Mouse (Mus musculus) kidney, postnatal 36 days (tissue): Measurements from ENCODE around the gene Syne4.
A peak's percentile ranks its signal among the peaks of the same experiment; 100 is the strongest.

Experiments used
- DNase-seq, 2 experiments: peaks; one replicate each; pipeline ENCODE4 v3.0.0; 2021 to 2022; ENCODE audit warnings: mixed read lengths in 2 of 2

Syne4 gene

DNA sequence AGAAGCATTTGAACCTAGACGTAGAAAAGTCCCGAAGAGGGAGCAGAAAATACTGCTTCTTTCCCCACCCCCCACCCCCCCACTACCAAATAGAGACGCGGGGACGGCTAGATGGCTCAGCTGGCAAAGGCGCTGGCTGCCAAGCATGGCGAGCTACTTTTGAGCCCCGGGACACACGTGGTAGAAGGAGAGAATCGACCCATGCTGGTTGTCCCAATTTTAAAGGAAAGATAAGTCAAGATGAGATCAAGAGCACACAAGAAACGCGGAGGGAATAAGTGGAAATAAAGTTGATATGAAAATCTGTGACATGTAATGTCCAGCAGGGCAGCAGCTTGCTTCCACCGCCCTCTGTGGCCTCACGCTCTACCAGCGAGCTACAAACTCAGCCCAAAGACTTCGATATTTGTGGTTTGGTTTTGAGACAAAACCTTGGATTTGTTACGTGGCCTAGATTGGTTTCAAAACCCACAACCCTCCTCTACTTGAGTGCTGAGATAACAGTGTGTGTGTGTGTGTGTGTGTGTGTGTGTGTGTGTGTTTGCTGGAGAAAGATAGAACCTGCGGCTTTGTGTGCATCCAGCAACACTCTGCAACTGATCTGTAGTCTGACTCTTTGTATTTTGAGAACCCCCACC is 18.1 kb downstream of the Syne4 start:
- DNase-seq: no peak

DNA sequence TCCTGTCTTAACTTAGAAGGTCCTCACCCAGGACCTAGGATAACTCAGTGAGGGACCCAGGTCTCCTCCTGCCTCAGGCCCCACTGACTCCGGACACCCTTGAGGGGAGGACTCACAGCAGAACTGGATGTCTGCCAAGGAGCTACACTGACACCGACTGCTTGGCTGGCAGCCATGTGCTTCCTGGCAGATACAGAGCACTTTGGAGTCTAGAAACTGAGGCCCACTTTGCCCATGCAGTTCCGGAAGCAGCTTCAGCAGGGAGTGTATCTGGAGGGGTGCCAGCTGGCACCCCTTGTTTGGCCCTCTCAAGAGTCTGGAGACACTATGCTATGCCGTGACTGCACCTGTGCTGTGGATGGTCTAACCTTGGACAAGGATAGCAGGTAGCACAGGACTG is 18.8 kb downstream of the Syne4 start:
- peak; percentile 92 to 93 for DNase-seq

DNA sequence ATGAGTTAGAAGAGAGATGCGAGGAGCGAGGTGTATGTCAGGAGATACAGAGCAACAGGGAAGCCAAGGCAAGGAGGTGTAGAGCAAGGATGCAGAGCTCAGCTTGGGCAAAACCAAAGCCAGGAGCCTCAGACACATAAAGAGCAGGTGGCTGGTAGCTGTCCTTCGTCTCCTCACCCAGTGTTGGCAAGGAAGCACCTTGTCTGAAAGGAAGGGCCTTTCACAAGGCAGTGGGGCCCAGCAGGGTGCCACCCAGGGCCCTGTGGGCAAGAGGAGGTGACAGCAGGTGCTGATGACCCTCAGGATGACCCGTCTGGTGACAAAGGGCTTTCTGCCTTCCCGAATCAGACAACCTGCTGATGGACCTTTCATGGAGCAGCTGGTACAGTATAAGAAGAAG is 20.0 kb downstream of the Syne4 start:
- no peak for DNase-seq

DNA sequence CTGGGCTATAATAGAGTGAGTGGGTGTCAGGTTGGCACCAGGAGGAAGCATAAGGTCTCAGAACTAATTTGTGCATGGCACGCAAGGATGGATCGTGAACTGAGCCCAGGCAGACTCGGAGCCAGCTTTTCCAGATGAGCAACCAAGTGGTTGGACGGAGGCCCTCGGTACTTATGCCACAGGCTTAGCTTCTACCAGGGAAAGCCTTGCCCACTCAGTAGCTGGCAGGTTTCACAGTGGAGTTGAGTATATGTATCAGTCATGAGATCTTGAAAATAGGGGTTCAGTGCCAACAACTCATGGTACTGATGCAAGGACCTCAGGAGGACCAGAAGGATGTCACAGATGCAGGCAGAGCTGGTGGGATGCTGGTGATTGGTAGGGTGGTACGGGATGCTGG is 21.1 kb downstream of the Syne4 start:
- no peak for DNase-seq

DNA sequence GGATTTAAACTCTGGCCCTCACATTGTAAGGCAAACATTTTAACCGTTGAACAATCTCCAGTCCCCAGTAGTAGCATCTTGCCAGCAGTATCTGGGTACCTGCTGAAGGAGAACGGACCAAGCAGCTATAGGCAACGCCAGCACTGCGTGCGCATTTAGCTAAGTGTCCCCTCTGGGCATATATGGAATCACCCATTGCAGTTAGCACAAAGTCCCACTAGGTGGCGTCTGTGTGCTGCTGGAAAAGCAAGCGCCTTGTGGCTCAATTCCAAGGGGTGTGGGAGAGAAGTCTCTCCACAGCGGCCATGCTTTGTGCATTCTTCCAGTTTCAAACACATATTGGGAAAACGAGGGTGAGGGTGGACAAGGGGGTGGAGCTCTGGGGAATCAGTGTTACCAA is 21.8 kb downstream of the Syne4 start:
- peak; percentile 84 to 91 for DNase-seq

DNA sequence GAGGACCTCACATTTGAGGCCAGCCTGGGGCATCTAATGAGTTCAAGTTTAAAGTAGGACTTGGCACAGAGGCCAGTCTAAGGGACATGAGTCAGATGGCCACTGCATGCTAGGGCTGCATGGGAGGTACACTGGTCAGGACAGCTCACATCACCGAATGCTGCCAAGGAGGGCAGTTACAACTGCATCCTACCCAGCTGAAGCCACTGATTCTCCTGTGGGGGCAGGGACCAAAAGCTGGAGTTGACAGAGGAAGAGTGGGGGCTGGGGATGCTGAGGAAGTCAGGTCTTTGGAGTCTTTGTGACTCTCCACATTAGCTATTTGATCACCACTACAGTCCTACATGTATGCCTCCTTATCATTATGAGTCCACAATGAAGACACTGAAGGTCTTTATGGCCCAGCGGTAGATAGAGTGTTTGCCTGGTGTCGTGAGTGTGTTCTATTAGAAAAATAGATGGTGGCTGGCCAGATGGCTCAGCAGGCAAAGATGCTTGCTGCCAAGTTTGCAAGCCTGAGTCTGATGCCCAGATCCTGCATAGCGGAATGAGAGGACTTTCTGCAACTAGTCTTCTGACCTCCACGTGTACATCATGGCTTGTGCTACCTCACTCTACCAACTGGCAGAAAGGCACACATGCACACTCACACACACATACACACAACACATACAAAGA is 25.0 kb downstream of the Syne4 start:
- no peak for DNase-seq

DNA sequence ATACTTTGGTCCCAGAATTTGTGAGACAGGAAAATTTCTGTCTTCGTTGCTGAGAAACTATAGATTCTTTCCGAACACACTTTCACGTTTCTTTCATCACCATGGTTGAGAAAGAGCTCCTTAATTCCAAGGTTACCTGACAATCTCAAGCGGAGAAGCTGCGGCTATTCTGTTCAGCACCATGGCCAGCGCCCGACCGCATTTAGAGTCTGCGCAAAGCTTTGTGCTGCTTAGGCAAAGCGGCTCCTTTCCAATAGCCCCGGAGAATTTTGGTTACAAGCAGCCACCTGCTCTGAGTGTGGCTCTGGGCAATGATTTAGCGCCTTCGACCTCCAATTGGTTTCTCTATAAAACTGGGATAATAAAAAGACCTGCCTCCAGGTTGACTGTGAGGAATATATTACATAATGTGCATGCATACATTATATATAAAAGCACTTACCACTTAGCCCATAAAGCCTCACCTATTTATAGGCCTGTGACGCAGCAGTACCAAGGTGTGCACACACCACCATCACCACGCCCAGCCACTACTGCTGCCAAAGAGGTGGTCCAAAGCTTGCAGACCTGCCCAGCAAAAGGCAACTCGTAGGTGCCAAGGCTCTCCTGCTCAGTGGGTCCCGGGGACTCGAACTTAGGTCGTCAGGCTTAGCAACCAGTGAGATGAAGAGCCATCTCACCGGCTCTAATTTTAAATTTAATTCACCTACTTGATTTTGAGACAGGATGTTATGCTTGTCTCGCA is 32.2 kb downstream of the Syne4 start:
- peak; percentile 65 to 92 for DNase-seq

DNA sequence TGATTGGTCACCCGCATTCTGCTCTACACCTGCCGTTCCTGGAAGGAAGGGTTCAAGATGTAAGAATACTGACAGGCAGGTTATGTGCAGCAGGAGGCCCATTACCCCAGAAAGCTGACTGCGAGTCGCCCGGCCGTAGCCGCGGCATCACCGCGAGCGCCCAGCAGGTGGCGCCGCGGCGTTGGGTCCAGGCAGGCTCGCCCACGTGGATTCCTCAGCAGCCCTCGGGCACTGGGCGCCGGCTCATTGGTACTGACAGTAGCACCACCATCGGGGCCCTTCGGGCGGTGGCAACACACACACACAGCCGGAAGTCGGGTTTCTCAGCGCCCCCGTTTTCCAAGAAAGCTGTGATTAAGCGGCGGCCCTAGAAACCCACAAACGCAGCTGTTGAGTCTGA is 33.2 kb downstream of the Syne4 start:
- peak; percentile 55 to 82 for DNase-seq

DNA sequence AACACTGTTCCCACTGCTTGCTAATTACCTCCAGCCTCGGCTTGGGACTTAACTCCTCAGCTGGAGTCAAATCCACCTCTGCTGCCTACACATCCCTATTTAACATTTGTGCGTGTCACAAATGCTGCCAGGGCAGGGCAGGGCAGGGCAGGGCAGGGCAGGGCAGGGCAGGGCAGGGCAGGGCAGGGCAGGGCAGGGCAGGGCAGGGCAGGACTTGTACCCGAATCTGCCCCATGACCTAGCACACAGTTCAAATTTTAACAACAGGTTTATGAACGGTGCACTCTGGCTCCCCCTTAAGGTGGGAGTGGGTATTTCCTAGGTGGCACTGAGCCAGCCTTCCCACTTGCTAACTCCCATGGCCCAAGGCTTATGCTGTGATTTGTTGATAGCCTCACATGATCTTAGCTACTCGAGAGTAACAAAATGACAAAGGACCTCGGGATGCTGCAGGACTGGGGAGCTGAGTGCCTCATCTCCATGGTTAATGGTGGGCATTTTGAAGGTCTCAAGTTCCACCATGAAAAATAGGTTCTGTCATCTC is 38.7 kb downstream of the Syne4 start:
- DNase-seq: peak; percentile 80 to 81

DNA sequence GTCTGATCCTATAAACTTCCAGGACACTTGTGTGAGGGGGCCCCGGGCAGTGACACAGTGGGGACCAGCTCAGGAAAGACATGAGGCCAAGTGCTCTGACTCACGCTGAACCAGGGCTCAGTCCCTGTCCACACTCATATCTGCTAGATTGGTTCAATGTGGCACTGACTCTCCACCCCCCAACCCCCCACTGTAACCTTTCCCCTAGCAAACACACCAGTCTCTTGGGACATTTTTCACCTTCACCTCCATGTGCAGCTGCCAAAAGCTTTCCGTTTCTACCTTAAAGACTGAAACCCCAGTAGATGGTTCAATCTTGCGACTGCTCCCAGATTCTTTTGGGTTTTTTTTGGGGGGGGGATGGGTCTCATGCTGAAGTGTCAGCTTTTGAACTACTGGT is 39.5 kb downstream of the Syne4 start:
- DNase-seq: no peak

DNA sequence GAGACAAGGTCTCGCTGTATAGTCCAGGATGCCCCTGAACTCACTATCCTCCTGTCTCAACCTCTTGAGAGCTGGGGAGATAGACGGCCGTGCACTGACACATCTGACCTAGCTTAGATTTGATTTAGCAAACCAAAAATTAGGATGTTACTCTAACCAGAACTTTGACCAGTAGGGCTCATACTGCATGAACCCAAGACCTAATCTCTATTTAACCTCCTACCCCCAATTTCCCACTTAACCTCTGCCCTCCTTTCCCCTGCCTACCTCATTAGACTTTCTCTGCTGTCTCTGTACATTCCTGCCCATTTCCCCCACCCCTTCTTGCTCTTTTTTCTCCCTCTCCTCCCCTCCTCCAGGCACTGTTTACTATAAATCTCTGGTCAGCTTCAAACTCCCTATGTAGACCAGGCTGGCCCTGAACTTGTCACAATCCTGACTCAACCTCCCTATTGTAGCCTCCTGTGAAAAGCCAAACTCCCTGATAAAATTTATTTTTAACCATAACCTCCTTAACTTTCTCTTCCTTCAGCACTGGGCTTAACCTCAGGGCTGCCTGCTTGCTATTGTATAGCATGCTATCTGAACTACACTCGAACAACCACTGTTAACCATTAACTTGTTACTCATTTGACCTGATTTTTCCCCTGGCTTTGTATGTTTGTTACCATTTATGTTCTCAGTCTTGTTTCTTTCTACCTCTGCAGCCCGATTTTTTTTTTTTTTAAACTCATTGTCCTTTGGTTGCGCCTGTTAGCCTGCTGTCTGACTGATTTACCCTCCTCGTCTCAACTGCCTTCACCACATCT is 44.0 kb downstream of the Syne4 start:
- DNase-seq: peak in 1 of 2 experiments; percentile 59

DNA sequence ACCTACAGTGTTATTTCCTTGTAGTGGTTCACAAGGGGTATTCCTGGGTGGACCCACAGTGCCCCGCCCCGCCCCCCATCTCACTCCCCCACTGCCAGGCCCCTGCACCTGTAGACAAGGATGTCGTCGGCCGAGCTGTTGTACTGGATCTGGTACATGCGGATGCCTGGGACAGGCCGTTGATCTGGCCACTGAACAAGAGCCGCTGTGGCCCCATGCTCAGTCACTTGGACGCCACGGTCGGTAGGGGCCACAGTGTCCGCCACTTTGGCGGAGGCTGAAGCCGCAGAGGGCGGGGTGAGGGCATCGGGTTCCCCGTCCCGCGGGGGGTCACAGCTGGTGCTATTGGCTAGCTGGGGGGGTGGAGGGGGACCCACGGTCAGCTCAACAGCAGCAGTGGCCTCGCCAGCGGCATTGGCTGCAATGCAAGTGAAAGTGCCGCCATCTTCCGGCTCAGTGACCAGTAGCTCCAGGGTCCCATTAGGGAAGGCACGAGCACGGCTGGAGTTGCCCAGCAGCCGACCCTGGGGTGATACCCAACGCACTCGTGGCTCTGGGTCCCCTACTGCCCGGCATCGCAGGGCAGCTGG is 44.8 kb downstream of the Syne4 start:
- peak; percentile 39 to 51 for DNase-seq

DNA sequence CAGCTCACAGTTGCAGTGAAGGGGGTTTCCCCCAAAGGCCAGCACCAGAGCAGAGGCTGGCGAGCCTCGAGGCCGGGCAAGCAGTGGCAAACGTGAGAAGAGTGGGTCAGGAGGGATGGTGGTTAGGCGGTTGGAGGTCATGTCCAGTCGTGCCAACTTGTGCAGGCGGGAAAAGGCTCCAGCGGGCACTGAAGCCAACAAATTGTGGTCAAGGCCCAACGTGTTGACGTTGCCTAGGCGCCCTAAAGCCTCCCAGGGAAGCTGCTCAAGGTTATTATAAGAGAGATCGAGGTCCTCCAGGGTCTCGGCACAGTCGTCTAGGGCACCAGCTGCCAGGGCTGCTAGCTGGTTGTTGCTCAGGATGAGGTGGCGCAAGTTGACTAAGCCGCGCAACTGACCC is 45.4 kb downstream of the Syne4 start:
- no peak for DNase-seq

DNA sequence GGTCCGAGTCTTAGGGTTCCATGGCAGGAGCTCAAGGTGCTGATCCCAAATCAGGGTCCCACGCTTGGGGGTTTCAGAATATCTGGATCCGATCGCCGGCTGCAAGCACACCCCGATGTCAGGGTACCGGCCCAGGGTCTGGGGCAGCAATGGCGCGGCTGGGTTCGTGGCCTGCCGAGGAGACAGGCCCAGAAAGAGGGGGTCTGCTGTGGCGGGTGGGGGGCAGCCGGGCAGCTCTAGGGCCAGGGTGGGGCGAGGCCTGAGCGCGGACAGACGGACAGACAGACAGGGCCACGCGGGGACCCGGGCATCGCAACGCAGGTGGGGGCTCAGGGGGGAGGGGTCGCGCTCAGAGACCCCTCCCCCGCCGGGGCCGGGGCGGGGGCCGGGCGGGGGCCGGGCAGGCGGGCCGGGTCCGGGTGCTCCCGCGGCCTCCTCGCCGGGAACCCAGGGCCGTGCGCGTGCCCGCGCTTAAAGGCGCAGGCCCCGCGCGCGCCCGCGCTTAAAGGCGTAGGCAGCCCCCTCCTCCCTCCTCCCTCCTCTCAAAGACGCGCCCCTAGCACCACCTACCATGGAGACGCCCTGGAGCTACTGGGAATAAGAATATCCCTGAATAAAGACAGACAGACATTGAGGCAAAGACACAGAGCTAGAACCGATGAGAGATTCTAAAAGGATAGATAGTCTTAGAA is 48.2 kb downstream of the Syne4 start, which contains the start of gene Lrfn3:
TSS of gene Lrfn3 (minus strand) at position 121 of the 692 bp plus-strand sequence.
- DNase-seq: peak; percentile 55 to 72

DNA sequence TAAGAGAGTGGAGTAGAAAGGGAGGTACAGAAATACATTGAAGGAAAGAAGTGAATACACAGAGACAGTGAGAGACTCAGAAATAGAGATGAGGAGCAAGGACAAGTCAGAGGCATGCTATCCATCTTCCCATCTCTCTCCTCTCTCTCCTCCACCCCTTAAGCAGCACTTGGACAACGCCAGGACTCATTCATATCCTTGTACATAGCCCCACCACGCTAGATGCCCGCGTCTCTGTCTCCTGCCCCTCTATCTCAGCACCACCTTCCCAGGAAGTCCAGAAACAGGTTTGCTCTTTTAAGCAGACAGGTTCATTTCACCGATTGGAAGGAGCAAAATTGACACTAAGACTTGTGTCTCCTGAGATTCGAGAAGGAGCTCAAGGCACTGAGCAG is 48.7 kb downstream of the Syne4 start:
- DNase-seq: no peak

DNA sequence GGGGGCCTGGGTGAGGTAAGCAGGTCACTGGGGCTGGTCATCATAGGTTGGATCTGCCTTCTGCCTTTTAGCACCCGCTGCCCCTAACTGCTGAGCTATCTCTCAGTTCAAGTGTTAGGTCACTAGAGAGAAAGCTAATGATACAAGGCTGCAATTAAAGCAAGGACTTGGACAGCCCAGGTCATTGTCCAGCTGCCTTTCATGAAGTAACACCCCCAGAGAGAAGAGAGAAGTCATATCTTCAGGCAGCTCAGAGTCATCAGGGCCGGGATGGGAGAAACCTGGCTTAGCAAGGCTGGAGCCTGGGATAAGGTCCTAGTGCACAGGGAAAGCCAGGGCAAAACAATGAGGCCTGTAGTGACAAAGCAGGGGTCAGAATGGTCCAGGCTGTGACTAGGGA is 52.9 kb downstream of the Syne4 start:
- DNase-seq: no peak
